Mouse (Mus musculus) urinary bladder, adult 18-20 months (tissue): ENCODE results near the gene Top3a.
A peak's percentile ranks its signal among the peaks of the same experiment; 100 is the strongest.

Experiments
- DNase-seq, 2 experiments: peaks; one replicate each; pipeline ENCODE4 v3.0.0; 2022; ENCODE audit warnings: low spot score in 2 of 2, mixed read lengths in 2 of 2

Top3a gene

GRCm38 (mm10) chr11:60712639-60713255, 64.4 kb downstream of the Top3a start:
- peak in 1 of 2 experiments; percentile 0 for DNase-seq

GRCm38 (mm10) chr11:60712040-60712439, 65.1 kb downstream of the Top3a start:
- no peak for DNase-seq

GRCm38 (mm10) chr11:60711218-60711617, 65.9 kb downstream of the Top3a start:
- DNase-seq = peak in 1 of 2 experiments; percentile 0

- no peak for DNase-seq
Measured at GRCm38 (mm10) chr11:60709481-60710465, 67.4 kb downstream of the Top3a start.

- peak in 1 of 2 experiments; percentile 0 for DNase-seq
Measured at GRCm38 (mm10) chr11:60708631-60709030, 68.5 kb downstream of the Top3a start.

- DNase-seq = peak; percentile 79 to 92
Measured at GRCm38 (mm10) chr11:60707672-60708071, 69.5 kb downstream of the Top3a start.

- peak in 1 of 2 experiments; percentile 3 for DNase-seq
Measured at GRCm38 (mm10) chr11:60706696-60707480, 70.3 kb downstream of the Top3a start.

GRCm38 (mm10) chr11:60706076-60706475, 71.1 kb downstream of the Top3a start:
- DNase-seq = no peak

- DNase-seq = no peak
Measured at GRCm38 (mm10) chr11:60705255-60705654, 71.9 kb downstream of the Top3a start.

GRCm38 (mm10) chr11:60704023-60704880, 72.9 kb downstream of the Top3a start:
- peak in 1 of 2 experiments; percentile 0 for DNase-seq

- peak in 1 of 2 experiments; percentile 1 for DNase-seq
Measured at GRCm38 (mm10) chr11:60703131-60703530, 74.0 kb downstream of the Top3a start.

- no peak for DNase-seq
Measured at GRCm38 (mm10) chr11:60701611-60702010, 75.6 kb downstream of the Top3a start.

- no peak for DNase-seq
Measured at GRCm38 (mm10) chr11:60700320-60701185, 76.6 kb downstream of the Top3a start.

- DNase-seq = peak; percentile 80 to 82
Measured at GRCm38 (mm10) chr11:60699524-60700075, 77.6 kb downstream of the Top3a start, which contains the start of gene Llgl1. Gene Llgl1, plus strand, starts transcription at chr11:60699723.

- DNase-seq = peak; percentile 59 to 64
Measured at GRCm38 (mm10) chr11:60698806-60699523, 78.2 kb downstream of the Top3a start.

- DNase-seq = no peak
Measured at GRCm38 (mm10) chr11:60697561-60697960, 79.6 kb downstream of the Top3a start.

- DNase-seq = no peak
Measured at GRCm38 (mm10) chr11:60696165-60696564, 81.0 kb downstream of the Top3a start.
